Mouse (Mus musculus): ENCODE results near the gene Scube2.

Scube2 gene

GRCm38 (mm10) chr7:109850531-109850930, 14.9 kb downstream of the Scube2 start:
- no peak for DNase-seq (ENCODE audit: low spot score in 2 of 2)

DNA sequence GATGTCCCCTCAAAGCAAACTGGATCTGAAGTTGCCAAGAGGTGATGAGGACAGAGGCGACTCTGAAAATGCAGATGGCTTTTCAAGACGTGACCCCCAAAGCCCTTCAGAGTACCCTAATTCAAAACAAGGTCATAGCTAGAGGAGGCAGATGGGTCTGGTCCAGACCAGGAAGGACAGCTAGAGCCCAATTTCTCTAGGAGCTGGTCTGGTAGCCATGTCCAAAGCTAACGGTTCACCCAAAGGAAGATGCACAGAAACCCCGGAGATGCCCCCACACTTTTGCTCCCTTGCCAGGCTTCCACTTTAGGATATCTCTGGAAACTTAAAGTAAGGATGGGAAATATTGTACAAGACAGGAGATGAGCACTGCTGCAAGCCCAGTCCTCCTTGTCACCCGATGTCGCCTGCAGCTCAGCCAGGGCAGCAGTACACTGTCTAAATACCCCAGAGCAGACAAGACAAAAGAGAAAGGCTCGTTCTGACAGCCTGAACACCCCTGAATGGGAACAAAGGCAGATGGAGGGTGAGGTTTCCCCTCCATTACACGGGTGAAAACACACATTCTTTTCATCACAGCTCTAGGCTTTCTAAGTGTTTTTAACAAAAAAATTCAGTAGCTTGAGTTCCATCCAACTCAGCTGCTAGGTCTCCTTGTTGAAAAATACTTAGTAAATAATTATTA, 15.6 kb downstream of the Scube2 start:
- DNase-seq (ENCODE audit: low spot score in 2 of 2), result no peak

- no peak for DNase-seq (ENCODE audit: low spot score in 2 of 2)
Measured at GRCm38 (mm10) chr7:109848867-109849733, 16.4 kb downstream of the Scube2 start.

- DNase-seq (ENCODE audit: low spot score in 2 of 2), result no peak
Measured at GRCm38 (mm10) chr7:109844100-109844499, 21.4 kb downstream of the Scube2 start.

GRCm38 (mm10) chr7:109841618-109842418, 23.7 kb downstream of the Scube2 start:
- peak; percentile 27 to 29 for DNase-seq (ENCODE audit: low spot score in 2 of 2)

- DNase-seq (ENCODE audit: low spot score in 2 of 2), result no peak
Measured at GRCm38 (mm10) chr7:109841031-109841430, 24.4 kb downstream of the Scube2 start.

DNA sequence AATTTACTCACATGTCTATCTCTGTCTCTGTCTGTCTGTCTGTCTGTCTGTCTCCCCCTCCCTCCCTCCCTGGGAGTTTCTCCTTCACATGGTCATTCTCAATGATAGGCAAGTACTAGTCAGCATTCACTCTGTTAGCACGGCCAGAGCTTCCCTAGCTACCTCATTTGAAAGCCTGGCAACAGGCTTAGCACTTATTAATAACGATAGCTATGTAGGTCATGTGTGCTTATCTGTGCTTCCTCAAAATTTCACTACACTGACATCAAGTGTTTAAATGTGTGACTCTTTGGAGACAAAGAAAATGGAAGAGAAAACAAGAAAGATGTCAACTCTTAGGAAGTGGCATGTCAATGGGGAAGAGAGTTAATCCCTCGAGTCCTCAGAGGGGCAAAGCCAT, 26.9 kb downstream of the Scube2 start:
- no peak for DNase-seq (ENCODE audit: low spot score in 2 of 2)

- no peak for DNase-seq (ENCODE audit: low spot score in 2 of 2)
Measured at GRCm38 (mm10) chr7:109837651-109838050, 27.8 kb downstream of the Scube2 start.

- no peak for DNase-seq (ENCODE audit: low spot score in 2 of 2)
Measured at GRCm38 (mm10) chr7:109834894-109835293, 30.6 kb downstream of the Scube2 start.

DNA sequence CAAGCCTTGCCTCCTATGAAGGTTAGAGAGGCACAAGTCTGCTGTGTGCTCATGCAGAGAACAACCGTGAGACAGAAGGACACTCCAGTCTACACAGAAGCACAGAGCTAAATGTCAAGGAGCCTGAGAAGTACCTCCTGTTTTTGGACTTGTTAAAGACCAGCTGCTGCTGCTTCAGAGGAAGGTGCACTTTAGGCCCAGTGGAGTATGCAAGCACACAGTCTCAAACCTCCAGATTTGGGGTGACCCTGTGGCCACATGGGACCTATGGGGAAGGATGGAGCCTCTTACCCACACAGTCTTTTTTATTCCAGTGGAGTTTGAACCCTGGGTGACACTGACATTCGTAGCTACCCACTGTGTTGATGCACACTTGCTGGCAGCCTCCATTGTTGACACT, 34.1 kb downstream of the Scube2 start:
- no peak for DNase-seq (ENCODE audit: low spot score in 2 of 2)

DNA sequence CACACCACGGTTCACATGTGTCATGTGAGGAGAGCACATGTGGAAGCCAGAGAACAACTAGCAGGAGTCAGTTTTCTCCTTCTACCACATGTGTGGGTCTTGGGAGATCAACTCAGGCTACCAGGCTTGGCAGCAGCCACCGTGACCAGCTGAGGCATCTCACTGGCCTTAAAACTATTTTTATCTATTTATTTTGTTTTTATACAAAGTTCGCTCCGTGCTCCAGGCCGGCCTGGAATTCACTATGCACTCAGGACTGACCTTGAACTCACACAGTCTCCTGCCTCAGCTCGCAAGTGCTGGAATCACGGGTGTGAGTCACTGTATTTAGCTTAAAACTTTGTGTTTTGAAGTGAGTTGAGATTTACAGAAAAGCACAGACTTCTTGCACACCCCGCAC, 38.6 kb downstream of the Scube2 start:
- DNase-seq (ENCODE audit: low spot score in 2 of 2), result no peak

DNA sequence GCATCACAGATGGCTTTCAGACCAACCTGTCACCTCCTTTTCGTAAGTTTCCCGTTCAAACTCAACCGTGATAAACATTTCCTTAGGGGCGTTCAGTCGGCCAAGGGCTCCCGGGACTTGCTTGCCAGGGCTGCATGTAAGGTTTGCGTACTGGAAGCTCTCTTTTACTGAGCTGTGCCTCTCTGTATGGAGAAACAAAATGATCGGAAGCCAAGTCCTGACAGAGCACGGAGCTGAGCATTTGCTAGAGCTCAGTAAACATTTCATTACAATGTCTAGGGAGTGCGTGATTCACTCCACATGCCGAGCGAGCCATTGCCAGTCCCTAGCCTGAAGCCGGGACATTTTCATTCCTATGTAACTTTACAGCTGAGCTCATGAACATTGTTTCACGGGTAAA, 40.2 kb downstream of the Scube2 start:
- no peak for DNase-seq (ENCODE audit: low spot score in 2 of 2)

GRCm38 (mm10) chr7:109818600-109818999, 46.9 kb downstream of the Scube2 start:
- no peak for DNase-seq (ENCODE audit: low spot score in 2 of 2)

DNA sequence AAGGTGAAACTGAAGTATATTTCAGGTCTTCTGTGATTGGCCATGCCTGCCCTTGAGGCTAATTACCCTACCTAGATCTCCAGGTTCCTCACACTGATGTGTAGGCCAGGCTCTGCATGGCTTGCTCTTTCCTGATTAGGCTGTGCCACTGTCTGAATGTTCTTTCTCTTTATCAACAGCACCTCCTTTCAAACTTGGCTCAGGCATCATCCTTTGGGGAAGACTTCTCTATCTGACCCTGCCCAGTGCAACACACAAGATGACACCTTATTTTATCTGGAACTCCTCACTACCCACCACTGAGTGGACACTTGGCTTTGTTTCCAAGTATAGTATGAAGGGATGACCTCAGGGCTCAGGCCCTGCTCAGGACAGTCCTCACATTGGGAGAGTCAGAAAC, 47.5 kb downstream of the Scube2 start:
- no peak for DNase-seq (ENCODE audit: low spot score in 2 of 2)

DNA sequence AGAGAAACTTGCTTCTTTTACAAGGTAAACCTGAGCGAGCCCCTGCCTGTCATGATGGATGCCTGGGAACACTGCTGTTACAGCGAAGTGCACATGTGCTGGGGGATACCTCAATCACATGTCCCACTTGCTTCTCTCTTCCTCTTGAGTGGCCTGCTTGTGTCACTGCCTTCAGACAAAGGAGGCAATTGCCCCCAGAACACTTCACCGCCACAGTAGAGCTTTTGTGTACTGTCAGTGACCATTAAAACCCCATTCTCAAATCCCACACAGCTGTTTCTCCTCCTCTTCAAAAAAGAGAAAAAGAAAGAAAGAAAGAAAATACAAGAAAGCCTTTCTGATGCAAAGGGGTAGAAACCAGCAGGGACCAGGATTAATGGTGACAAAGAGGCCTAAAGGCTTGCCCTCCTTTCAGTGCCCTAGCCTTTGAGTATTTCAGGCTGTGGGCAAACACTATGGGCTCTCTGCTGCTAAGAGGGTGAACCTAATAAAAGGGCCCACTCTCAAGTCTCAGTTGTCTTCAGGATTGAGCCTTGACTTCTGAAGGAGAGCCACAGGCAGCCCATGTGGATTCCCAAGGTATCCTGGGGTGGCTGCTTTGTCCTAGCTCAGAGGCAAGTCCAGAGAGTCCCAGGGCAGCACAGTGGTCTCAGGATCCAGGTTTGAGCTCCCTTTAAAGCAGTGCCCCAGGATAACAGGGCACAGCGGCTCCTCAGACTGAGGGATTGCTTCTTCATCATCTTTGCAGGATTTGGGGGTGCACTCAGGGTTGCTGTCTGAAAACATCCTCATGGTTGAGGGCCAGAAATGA, 51.9 kb downstream of the Scube2 start:
- DNase-seq (ENCODE audit: low spot score in 2 of 2), result no peak

GRCm38 (mm10) chr7:109807616-109808485, 57.6 kb downstream of the Scube2 start:
- no peak for DNase-seq (ENCODE audit: low spot score in 2 of 2)

- no peak for DNase-seq (ENCODE audit: low spot score in 2 of 2)
Measured at GRCm38 (mm10) chr7:109804843-109805242, 60.6 kb downstream of the Scube2 start.

DNA sequence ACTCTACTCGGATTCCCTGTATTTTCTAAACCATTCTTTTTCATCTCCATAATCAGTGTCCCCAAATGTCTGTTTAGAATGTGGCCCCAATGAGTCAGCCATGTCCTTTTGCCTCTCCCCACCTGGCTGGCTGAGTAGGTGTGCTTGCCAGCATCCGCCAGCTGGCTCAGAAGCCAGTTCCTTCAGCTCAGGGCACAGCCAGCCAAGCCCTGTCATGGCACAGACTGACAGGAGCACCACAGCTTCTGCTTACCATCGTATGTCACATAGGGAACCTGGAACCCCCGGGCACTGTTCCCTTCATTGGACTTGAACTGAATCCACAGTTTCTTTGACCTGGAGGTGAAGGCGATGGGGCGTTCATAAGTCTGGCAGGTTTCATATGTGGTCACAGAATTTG, 61.1 kb downstream of the Scube2 start:
- DNase-seq (ENCODE audit: low spot score in 2 of 2), result no peak

GRCm38 (mm10) chr7:109803516-109803915, 62.0 kb downstream of the Scube2 start:
- DNase-seq (ENCODE audit: low spot score in 2 of 2), result no peak

DNA sequence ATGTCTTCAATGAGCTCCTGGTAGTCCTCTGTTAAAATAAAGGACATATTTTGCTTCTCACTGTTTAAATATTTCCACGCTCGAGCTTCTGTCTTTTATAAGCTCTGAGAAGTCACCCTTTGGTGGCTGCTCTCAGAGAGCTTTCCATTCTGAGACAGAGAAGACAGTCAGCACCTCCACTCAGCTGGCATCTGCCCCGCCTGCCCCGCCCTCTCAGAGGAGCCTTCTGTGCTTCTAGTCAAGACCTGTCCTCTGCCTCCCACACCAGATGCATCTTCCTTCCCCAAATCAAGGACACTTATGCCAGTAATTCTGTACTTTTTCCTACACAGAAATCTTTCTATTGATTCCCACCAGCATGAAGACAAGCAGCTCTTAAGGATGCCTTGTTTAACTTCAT, 64.9 kb downstream of the Scube2 start:
- DNase-seq (ENCODE audit: low spot score in 2 of 2), result no peak

- DNase-seq (ENCODE audit: low spot score in 2 of 2), result no peak
Measured at GRCm38 (mm10) chr7:109799168-109799567, 66.3 kb downstream of the Scube2 start.
